Mouse (Mus musculus) c-Kit-positive CD71-positive TER-119-positive erythroid progenitor cells, embryonic 14.5 days (primary cell): Measurements from ENCODE around the gene Nkx3-2.

Experiments used
- DNase-seq: peaks from one replicate; pipeline ENCODE4 v3.0.0-alpha.2; 2013; ENCODE audit warnings: low spot score

The Nkx3-2 gene

DNA sequence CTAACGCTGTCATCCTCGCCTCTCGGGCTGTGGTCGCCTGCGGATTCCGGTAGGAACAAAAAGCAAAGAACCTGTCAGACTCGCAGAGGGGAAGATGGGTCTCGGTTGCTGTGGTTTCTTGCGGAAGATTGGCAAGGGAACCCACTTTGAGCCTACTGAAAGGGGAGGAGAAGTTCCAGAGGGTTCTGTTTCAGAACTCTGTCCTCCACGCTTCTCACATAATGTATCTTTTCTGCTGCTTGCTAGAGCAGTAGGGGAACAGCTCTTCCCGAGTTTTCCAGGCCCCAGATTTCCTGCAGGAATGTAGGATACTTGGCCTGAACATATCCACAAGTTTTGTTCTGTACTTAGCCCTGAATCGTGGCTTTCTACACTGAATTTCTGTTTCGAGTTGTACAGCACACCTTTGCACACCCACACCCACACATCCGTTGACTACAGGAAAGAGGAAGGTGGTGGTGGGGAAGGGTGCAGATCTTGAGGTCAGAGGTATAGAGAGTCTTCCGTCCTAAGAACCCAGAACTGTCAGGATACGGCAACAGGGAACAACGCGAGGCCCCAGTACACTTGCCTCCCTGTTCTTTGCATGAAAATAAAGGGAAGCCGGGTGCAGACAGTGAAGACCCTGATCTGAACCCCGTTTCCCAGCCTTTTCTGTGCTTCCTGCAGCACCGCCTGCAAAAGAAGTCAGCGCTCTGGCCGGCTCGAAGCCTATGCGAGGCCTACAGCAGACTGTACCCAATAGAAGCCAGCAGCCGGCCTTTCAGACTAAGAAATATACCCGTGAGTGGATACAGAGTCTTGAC, 2.0 kb downstream of the Nkx3-2 start:
- DNase-seq = no peak

DNA sequence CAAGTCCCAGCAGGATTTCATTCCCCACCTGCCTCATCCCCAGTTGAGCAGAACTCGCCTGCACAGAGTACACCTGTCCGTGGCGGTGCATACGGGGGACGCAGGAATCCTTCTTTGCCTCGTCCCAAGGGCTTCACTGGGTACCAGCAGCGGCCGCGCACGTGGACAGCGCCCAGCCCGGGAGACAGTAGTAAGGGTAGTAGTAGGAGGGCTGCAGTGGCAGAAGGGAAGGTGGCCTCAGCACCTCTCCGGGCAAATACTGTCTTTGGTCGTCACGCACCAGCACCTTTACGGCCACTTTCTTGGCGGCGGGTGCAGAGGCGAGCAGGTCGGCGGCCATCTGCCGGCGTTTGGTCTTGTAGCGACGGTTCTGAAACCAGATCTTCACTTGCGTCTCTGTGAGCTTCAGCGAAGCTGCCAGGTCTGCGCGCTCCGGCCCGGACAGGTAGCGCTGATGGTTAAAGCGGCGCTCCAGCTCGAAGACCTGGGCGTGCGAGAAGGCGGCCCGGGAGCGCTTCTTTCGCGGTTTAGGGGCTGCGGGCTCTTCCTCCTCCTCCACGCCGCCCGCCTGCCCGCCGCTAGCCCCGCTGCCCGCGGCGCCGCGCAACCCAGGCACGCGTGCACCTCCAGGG, 2.7 kb downstream of the Nkx3-2 start:
- DNase-seq = no peak

DNA sequence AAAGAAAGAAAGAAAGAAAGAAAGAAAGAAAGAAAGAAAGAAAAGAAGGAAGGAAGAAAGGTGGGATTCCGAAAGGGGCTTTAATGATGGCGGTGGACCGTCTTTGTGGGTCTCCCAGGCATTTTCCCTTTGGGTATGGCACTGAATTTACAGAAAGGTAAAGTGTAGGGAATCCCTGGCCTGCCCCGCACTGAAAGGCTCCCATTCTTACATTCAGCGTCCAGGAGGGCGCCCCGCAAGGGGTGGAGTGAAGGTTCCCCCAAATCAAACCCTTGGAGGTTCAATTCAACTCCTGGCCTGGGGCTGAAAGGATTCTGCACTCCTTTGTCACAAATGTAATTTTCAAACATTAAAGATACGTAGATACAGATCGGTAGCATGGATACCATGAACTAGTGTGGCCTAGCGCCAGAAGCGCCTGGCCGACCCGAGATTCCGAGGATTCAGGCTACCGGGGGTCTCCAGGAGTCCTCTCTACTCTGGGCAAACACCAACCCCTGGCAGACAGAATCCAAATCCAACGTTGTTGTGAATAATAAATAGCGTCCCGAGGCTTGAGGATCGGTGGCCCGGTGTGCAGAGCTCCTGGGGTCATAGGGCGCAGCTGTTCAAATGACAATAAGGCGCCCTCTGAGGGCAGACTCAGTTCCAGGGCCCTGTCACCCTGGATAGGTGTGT, 3.3 kb downstream of the Nkx3-2 start:
- DNase-seq = no peak

DNA sequence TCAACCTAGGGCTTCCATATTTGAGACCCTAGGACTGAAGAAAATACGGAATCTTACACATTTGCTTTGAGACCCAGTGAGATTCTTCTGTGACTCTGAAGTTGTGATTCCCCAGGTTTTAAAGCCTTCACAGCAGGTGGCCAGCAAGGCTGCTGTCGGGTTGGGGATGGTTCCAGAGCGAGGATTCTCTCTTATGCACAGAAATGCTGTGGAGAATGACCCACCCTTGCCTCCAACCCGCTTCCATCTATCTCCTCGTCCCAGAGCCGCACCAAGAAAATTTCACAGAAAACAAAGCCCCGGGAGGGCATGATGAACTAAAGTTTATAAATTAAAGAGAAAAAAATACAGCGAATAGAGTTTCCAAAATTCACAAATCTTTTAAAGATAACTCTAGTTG, 4.2 kb downstream of the Nkx3-2 start:
- DNase-seq = no peak

DNA sequence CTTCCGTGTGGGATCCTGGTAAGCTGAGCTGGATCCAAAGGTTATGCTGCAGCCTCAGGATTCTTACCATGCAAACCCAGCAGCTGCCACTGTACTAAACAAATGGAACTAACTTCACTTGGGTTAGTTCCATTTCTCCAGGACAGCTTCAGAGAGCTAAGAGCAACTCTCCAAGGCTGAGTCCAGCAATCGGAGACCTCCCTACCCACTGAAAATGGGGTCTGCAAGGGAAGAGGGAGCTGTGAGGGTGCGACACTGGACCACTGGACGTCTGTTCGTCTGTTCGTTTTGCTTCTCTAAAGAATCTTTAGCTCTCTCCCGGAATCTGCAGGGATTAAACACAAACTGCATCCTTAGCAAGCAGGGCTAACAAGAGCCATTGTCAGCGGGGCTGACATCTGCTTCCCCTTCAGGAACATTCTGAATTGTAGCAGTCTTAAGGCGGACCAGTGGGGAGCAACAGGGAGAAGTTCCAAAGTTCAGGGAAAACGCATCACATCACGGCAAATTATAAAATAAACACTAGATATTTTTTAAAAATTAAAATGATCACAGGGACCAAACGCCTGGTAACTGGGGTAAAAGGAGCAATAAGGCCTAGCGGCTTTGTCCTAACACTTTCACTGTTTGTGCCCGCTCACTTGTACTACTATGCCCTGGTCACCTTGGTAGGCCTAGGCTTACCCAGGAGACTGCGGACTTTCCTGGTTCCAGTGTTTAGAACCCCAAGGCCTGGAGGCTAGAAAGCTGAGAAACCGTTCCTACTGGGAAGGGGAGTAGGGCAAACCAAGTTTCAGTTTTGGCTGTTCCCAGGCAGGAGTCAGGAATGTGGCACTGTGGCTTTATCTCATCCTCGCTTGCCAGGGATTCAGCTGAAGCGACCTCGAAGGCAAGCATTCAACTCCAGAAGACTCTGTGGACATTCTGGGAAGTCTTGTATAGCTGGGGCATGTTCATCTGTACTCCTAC, 5.3 kb downstream of the Nkx3-2 start:
- DNase-seq = no peak

DNA sequence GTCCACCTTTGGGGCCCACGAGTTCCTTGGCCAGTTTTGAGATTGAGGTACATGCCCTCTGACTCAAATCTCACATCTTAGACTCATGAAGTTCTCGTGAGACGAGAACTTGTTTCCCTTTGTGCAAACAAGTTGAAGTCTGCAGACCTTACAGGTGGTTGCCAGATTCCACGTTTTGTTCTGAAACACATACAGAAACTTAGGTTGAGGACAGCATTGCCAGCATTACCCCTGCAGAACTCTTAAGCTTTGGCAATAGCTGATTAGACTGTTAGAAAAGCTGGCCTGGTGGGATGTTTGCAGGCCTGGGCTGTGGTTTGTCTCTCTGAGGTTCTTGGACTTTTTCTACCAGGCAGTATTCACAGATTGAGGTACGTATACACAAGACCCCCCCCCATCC, 7.0 kb downstream of the Nkx3-2 start:
- DNase-seq = no peak

DNA sequence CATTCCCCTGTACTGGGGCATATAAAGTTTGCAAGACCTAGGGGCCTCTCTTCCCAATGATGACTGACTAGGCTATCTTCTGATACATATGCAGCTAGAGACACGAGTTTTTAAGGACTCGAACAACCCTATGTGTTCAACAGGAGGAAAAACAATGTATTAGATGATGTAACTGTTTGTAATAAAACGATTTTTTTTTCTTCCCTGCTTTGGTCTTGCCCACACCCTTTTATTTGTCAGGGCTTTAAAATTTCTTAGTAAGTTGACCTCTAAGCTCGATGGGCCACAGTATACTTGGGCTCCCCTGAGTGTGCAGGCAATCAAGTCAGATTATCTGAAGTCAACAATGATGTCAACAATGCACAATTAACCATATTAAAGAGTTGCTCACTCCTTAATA, 7.9 kb downstream of the Nkx3-2 start:
- no peak for DNase-seq

DNA sequence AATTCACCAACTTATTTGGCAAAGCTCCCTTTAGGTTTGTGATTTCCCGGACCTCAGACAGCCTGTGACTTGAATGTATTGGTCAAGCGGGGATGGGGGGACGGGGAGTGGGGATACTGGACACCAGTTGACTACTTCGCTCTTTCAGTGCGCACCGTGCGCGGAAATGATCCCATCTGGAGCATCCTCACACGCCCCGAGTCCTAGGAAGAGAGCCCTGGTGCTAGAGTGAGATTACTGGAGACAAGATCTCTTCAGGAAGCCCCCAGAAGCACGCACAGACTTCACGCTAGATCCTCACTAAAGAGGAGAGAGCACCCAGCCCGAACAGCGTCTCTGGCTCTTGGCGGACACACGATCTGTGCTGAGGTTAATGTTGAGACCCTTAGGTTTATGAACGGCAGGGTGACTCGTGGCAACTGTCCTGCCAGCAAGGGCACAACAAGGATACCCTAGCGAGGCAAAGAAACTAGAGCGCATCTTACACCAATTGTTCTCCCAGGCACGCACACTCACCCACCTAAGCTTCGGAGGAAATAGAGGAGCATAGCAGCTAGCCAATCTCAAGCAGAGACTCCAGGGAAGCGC, 8.8 kb downstream of the Nkx3-2 start:
- no peak for DNase-seq

DNA sequence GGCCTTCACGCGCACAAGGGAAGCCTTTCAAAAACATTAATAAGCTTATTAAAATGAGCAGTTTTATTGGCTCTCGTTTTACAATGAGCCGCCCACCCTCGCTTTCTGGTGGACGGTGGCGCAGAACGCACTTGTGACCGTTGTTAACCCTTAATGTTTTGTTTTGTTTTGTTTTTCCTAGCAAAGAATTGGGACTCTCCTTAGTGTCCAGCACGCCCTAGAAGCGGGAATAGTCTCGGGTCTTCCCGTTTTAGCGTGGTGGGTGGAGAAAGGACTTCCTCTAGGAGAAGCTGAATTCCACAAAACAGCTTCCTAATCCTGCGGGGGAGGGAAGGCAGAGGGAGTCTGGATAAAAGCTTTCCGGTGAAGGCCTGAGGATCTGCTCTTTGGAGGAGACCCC, 9.5 kb downstream of the Nkx3-2 start:
- no peak for DNase-seq

DNA sequence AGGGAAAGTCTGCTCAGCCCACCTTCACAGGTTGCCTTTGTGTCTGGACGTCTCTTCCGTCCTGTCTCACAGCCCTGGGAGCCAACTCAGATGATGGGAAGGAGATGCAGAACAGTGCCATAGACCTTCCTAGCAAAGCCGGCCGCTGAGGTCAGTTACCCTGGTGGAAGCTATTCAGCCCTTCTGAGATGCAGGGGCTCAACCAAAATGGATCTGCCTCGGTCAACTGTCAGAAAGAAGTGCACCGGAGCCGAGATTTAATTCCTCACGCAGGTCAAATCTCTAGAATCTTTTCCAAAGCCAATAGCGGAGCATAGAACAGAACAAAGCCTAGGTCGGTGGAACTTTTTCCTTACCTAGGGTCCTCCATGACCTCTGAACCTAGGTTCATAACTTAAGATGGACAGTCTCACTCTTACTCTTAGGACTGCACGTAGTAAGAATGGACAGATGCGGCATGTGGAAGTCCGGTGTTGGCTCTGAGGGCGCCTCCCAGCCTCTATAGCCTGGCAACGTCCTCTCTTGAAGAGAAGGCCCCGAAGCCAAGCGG, 10.0 kb downstream of the Nkx3-2 start:
- DNase-seq = no peak

DNA sequence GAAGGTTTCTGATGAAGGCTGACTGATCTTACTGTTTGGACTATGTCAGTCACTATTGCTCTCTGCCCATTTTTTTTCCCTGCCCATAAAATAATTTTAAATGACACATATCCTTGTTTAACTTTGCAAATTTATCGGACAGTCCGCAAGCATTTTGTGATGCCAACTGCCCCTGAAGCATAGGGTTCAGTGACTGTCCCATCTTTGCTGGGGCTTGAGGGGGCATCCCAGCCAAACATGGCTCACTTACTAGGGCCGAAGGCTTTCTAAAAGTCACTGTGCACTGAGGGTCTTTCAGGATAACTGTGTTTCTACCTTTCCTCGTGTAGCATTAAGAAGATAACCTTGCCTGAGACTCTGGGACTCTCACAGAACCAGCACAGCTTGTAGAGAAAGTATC, 11.6 kb downstream of the Nkx3-2 start:
- DNase-seq = no peak

DNA sequence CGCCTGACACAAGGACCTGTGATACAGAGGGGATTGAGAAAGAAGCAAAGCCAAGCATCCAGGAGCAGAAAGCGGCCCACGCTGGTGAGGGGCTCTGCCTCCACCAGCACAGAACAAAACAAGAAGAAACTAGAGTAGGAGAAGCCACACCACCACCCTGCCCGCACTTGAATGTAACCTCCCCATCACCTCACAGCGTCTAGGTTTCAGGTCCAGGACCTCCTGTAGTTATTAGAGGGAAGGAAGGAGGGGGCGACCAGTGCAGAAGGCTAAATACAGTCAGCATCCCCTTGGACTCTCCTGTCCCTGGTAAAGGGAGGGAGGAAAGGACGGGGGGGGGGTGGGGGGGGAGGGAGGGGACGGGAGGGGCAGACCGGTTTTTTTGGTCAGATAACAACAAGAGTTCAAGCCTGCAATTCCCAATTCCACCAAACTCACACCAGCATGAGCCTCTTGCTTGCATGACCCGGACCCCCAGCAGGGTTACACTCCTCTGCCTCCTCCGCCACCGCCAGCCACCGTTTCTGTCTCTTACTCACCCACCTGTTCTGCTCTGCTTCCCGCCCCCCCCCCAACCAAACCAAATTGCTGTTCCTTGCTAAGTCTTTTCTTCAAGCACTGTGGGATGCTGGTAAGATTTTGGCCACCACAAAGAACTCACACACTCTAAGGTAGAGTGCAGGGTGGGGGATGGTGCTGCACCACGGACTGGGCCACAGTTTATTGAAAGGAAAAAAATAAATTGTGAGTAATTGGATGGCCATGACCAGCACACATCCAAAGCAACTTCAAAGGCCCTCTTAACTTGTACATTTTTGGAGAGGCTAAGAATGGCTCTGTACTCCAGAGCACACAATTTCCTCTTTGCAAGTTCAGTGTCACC, 19.2 kb downstream of the Nkx3-2 start:
- no peak for DNase-seq

DNA sequence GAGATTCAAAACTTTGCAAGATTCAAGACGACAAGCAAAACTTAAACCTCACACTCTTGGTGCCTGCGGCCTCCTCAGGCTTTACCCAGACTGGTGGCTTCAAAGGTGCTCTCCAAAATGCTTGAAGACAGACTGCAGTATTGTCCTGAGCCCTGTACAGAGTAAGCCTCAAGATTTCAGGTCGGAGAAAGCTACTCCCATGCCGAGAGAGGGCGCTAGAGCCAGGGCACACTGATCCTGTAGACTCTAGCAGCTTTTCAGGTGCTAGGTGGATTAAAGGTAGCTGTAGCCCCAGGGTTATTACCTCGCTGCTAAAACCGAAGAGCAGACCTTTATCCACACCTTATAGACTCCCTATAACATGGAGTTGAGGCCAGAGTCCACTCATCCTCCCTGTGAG, 20.1 kb downstream of the Nkx3-2 start:
- no peak for DNase-seq

DNA sequence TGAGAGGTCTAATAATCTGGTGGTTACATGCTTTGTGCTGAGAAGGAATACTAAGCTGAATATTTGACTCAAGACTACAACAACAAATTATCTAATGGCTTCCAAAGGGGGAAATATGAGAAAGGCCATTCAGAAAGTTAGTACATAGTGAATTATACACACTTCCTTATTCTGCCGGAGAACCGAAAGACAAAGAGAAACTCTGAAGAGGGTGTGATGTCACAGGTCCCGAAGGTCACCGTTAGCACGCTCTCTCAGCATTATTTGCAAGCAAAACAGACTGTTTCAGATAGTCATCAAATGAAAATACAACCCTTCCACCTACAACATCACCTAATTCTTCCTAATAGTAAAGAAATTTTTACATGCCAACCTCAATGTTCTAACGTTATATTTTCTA, 25.5 kb downstream of the Nkx3-2 start:
- DNase-seq = no peak

DNA sequence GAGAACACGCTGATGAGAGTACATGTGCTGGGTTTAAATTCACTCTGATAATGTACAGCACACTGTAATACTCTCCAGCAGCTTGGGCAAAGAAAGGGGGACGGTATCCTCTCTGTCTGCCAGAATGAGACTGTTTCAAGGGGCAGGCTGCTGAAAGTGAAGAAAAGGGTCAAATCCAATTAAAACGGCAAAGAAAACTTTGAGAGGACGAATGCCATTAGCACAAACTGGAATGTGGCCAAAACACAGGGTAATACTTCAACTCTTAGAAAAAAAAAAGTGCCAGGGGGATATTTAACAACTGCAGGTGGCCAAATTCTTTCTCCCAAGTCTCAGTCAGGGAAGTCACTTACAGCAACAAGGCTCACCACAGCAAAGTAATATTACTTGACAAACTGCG, 27.3 kb downstream of the Nkx3-2 start:
- DNase-seq = no peak

DNA sequence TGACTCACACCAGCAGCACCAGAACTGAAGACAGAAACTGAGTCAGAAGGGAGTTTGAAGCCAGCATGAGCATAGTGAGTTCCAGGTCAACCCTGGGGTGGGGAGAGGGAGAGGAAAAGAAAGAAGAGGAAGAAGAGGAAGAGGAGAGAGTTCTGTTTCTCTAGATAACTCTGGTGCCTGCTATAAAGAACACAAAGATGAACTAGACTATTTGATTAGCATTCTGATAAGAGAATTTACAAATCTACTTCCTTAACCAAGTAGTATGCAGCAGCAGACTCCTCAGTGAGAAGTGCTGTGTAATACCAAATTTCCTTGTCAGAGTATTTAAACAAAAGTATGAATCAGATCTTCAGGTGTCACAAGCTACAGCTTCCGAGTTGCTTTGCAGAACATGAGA, 37.3 kb downstream of the Nkx3-2 start:
- DNase-seq = no peak

DNA sequence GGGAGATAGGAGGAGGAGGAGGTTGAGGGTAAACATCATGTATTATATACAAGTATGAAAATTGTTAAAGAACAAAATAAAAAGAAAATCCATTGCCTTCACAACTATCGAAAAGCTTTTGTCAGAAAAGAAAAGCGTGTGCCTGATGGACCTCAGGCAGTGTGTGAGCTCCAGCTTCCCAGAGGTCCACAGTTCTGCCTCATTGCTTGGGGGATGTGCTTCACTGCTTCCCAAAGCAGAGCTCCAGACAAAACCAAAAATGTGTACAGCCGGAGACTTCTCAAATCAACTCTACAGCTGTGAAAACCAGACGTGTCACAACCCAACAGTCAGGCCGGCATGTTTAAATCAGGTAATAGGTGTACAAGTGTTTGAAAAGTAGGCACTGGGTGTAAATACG, 38.7 kb downstream of the Nkx3-2 start:
- no peak for DNase-seq
